Mouse (Mus musculus) gastrocnemius, postnatal 10 days (tissue): ENCODE data around the gene Clcn5. TPM values are rescaled to one million over a fixed set of nuclear protein-coding genes. Genes with fewer than 3 reads are reported as not detected.

Experiments
- DNase-seq: peaks from one replicate; pipeline ENCODE4 v3.0.0; 2021; ENCODE audit warnings: mixed read lengths
- long read RNA-seq, 2 experiments: library from polyadenylated mRNA; stranded (forward); transcript quantifications; one replicate each; pipeline ENCODE4 v2.0.0; 2021
- total RNA-seq, 2 experiments: library from RNA; stranded (reverse); gene quantifications; 2 replicates each; pipeline ENCODE4 v1.2.3; 2021

The Clcn5 gene
- total RNA-seq: 10 to 100 TPM; 28.6 to 37.7 TPM
- long read RNA-seq, experiment 1, full-length matches to known transcripts: 2 of 6 reads
- long read RNA-seq, experiment 1, partial matches to known transcripts: 0 of 6 reads
- long read RNA-seq, experiment 1, other reads (novel, unspliced or antisense): 4 of 6 reads
- long read RNA-seq, experiment 2, partial matches to known transcripts: 0 of 7 reads
- long read RNA-seq, experiment 2, other reads (novel, unspliced or antisense): 7 of 7 reads

- DNase-seq: peak; percentile 94
Observed at GRCm38 (mm10) chrX:7319089-7319721, at the start of gene Clcn5. Gene Clcn5 (minus strand): TSS chrX:7319358.

DNA sequence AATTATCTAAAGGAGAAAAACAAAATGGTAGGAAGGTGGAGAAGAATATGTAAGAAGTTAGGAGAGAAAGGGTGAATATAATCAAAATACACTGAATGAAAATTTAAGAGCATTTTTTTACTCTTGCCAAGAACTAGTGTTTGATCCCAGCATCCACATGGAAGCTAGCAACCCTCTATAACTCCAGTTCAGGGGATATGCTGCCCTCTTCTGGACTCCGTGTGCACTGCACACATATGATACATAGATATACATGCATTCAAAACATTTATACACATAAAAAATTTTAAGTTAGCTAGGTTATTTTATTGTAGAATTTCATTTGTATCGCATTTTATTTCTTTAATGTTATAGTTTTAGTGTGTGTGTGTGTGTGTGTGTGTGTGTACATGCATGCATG is 6.3 kb upstream of the Clcn5 start:
- DNase-seq: no peak

GRCm38 (mm10) chrX:7322288-7322687 is 3.1 kb upstream of the Clcn5 start:
- DNase-seq: peak; percentile 61

DNA sequence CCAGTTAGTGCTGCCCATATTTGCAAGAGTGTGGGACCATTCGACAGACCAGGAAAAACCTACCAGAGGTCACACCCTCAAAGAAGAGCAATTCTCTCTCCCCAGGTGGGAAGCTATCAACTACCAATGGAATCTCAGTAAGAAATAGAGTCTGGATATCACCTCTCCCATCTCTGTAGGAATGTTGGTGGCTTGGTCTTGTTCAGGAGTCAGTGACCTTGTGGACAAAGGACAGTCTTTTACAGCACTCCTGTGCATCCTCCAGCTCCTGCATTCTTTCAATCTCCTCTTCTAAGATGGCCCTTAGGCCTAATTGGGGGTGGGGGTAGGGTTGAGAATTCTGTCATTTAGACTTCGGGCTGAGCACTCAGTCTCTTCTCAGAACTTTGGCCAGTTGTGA is 1.4 kb upstream of the Clcn5 start:
- DNase-seq: no peak

- no peak for DNase-seq
Observed at GRCm38 (mm10) chrX:7318551-7319025, 570 bp downstream of the Clcn5 start.

GRCm38 (mm10) chrX:7315115-7315514 is 4.0 kb downstream of the Clcn5 start:
- DNase-seq: no peak

DNA sequence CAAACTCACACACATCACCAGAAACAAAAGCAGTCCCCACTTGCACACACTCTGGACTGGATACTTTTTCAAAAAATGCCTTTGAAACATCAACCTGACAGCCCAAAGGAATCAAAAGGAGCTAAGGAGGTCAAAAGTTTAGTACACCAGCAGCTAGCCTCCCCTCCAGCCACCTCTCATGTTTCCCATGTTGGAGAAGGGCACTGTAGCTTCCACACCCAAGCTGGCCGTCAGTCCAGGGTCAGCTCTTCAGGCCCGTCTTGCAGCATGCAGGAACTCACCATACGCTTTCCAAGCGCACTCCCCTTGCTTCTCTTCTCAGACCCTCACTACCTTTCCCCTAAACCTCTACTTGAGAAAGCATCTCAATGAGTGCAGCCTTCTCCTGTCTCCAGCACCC is 4.5 kb downstream of the Clcn5 start:
- DNase-seq: no peak

DNA sequence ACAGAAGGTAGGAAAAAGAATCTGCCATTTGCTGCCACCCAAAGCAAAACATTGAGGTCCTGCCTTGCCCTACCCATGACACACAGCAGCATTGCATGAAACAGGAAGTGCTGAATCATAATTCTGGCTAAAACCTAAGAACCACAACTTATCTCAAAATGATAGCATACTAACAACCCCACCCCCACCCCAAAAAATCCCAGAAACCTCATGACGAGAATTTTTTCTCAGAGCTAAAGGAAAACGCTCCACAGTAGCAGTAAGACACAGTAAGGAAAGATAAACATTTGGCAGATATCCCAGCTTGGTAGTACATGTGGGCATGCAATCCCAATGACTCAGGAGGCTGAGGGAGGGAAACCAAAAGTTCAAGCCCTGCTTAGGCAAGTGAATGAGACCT is 10.9 kb downstream of the Clcn5 start:
- no peak for DNase-seq

DNA sequence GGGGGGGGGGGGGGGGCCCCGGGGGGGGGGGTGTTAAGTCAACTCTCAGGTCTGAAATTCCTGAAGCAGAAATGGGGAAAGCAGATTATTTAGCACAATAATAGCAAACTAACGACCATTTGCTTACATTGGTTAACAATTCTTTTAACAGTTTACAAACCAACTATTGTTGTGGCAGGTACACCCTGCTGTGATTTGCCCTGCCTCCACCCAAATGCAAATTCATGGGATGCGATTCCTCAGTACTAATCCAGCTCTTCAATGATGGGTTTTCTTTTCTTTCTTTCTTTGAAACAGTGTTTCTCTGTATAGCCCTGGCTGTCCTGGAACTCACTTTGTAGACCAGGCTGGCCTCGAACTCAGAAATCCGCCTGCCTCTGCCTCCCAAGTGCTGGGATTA is 12.3 kb downstream of the Clcn5 start:
- no peak for DNase-seq

GRCm38 (mm10) chrX:7292981-7293380 is 26.2 kb downstream of the Clcn5 start:
- DNase-seq: no peak

- no peak for DNase-seq
Observed at GRCm38 (mm10) chrX:7292151-7292768, 26.9 kb downstream of the Clcn5 start.

- no peak for DNase-seq
Observed at GRCm38 (mm10) chrX:7288976-7289375, 30.2 kb downstream of the Clcn5 start.

- no peak for DNase-seq
Observed at GRCm38 (mm10) chrX:7287051-7287734, 32.0 kb downstream of the Clcn5 start.

DNA sequence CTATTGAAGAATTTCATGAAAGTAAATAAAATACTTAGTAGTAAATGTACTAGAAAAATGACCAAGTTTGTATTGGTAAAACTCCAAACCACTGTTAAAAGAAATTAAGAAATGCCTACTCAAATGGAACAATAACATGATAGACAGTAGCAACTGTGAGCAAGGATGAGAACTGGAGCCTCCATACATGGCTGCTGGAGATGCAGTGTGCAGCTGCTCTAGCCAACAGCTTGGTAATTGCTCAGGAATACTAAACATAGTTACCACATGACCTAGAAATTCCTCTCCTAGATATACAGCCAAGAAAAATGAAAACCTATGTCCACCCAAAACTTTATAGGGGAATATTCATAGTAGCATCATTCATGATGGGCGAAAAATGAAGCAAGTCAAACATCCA is 36.5 kb downstream of the Clcn5 start:
- no peak for DNase-seq

- DNase-seq: no peak
Observed at GRCm38 (mm10) chrX:7279722-7280121, 39.4 kb downstream of the Clcn5 start.

DNA sequence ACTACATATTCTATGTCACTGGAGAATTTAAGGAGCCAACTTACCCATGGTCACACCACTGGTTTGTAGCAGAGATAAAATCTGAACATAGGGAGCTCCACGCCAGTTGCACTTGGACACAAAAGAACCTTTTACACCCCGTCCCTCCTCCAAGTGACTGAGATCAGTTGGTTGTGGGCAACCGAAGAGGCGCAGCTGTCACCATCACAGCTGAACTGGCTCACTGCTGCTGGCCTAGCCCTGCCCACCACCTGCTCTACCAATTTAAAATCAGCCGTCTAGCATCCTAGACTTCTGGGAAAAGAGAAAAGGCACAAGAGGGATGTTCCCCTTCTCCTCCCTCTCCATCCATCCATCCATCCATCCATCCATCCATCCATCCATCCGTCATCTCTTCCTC is 42.6 kb downstream of the Clcn5 start:
- DNase-seq: peak; percentile 12

- no peak for DNase-seq
Observed at GRCm38 (mm10) chrX:7261149-7261548, 58.0 kb downstream of the Clcn5 start.

- no peak for DNase-seq
Observed at GRCm38 (mm10) chrX:7260400-7261113, 58.6 kb downstream of the Clcn5 start.

DNA sequence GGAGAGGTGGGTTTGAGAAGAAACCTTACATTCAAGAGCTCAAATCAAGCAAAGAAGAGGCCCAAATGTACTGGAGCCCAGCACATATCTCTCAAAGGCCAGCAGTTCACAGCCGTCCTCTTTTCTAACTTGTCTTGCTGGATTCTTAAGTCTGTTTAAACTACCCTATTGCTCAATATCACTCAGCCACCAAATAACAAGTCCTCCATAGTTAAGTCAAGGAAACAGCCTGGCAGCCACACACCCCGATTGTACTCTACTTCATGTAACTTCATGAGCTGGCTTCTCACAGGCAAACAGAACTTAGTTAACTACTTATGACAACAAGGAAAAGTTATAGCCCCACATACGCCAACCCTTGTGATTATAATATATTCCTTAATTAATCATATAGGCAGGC is 59.4 kb downstream of the Clcn5 start:
- DNase-seq: no peak

GRCm38 (mm10) chrX:7256022-7256421 is 63.1 kb downstream of the Clcn5 start:
- no peak for DNase-seq

DNA sequence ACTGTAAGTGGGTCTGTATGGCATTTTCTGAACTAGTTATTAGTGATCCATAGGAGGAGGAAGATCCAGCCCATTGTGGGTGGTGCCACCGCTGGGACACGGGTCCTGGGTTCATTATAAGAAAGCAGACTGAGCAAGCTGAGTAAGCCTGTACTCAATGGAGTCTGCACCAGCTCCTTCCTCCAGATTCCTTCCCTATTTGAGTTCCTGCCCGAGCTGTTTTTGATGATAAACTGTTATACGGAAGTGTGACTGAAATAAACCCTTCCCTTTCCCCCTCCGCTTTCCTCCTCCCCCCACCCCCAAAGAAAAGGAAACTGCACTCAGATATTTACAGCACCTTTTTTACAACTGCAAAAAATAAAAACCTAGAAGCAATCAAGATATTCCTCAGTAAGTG is 115.1 kb downstream of the Clcn5 start:
- no peak for DNase-seq

GRCm38 (mm10) chrX:7203535-7203934 is 115.6 kb downstream of the Clcn5 start:
- DNase-seq: no peak
